Mouse (Mus musculus): ENCODE data around the gene Tgif1. TPM values are rescaled to one million over a fixed set of nuclear protein-coding genes. Genes with fewer than 3 reads are reported as not detected.

Tgif1 gene
- polyA plus RNA-seq, 1 experiment from 2014 or later = 9.0 TPM

GRCm38 (mm10) chr17:70871676-70872075 is 18.3 kb upstream of the Tgif1 start:
- H3K4me1 ChIP-seq (ENCODE audit: control insufficient read depth, low read depth, low read length) = no peaks in the 10 kb centered on the region; the same call in 1 of the 2 replicates
- 49% methylated on average over 5 of the region's 5 CpGs for whole genome bisulfite sequencing (ENCODE audit: insufficient replicate concordance)

GRCm38 (mm10) chr17:70870581-70870980 is 17.2 kb upstream of the Tgif1 start:
- H3K4me1 ChIP-seq (ENCODE audit: control insufficient read depth, low read depth, low read length) = no peaks in the 10 kb centered on the region; the same call in 1 of the 2 replicates
- H3K9ac ChIP-seq (ENCODE audit: low read depth, low read length) = no peak overlapping the region
- no peak for ATAC-seq (ENCODE audit: low read depth)
- H3K27ac ChIP-seq (ENCODE audit: low read length) = no peak overlapping the region
- H3K36me3 ChIP-seq (ENCODE audit: control insufficient read depth, insufficient read depth) = no peaks in the 10 kb centered on the region
- H3K4me2 ChIP-seq (ENCODE audit: low read depth, low read length) = no peak overlapping the region
- H3K27me3 ChIP-seq (ENCODE audit: control insufficient read depth, insufficient read depth, low read depth, low read length) = no peaks in the 10 kb centered on the region
- 58% methylated on average over 4 of the region's 4 CpGs for WGBS (ENCODE audit: insufficient replicate concordance)
- H3K9me3 ChIP-seq (replicated peaks; ENCODE audit: control insufficient read depth, low read length) = no peaks in the 10 kb centered on the region
- H3K4me3 ChIP-seq (ENCODE audit: low read depth, low read length) = no peak overlapping the region

More at GRCm38 (mm10) chr17:70871676-70872075, 18.3 kb upstream of the Tgif1 start:
- no peak for ATAC-seq (ENCODE audit: low read depth)
- H3K27me3 ChIP-seq (ENCODE audit: control insufficient read depth, insufficient read depth, low read depth, low read length) = no peaks in the 10 kb centered on the region
- H3K4me2 ChIP-seq (ENCODE audit: low read depth, low read length) = no peak overlapping the region
- H3K9ac ChIP-seq (ENCODE audit: low read depth, low read length) = no peak overlapping the region
- H3K9me3 ChIP-seq (replicated peaks; ENCODE audit: control insufficient read depth, low read length) = no peaks in the 10 kb centered on the region
- H3K27ac ChIP-seq (ENCODE audit: low read length) = no peak overlapping the region
- no peak overlapping the region for H3K4me3 ChIP-seq (ENCODE audit: low read depth, low read length)
- H3K36me3 ChIP-seq (ENCODE audit: control insufficient read depth, insufficient read depth) = no peaks in the 10 kb centered on the region

GRCm38 (mm10) chr17:70868577-70869229 is 15.4 kb upstream of the Tgif1 start:
- no peaks in the 10 kb centered on the region for H3K9me3 ChIP-seq (replicated peaks; ENCODE audit: control insufficient read depth, low read length)
- no peak overlapping the region for H3K4me2 ChIP-seq (ENCODE audit: low read depth, low read length)
- no peak overlapping the region for H3K27ac ChIP-seq (ENCODE audit: low read length)
- H3K4me1 ChIP-seq (ENCODE audit: control insufficient read depth, low read depth, low read length) = no peaks in the 10 kb centered on the region; the same call in 1 of the 2 replicates
- H3K4me3 ChIP-seq (ENCODE audit: low read depth, low read length) = no peak overlapping the region
- no peaks in the 10 kb centered on the region for H3K36me3 ChIP-seq (ENCODE audit: control insufficient read depth, insufficient read depth)
- no peaks in the 10 kb centered on the region for H3K27me3 ChIP-seq (ENCODE audit: control insufficient read depth, insufficient read depth, low read depth, low read length)
- WGBS (ENCODE audit: insufficient replicate concordance) = 55% methylated on average over 5 of the region's 5 CpGs
- H3K9ac ChIP-seq (ENCODE audit: low read depth, low read length) = no peak overlapping the region
- no peak for ATAC-seq (ENCODE audit: low read depth)

- no peaks in the 10 kb centered on the region for H3K36me3 ChIP-seq (ENCODE audit: control insufficient read depth, insufficient read depth)
- no peaks in the 10 kb centered on the region for H3K27me3 ChIP-seq (ENCODE audit: control insufficient read depth, insufficient read depth, low read depth, low read length)
- no peak overlapping the region for H3K4me3 ChIP-seq (ENCODE audit: low read depth, low read length)
- 64% methylated on average over 6 of the region's 6 CpGs for WGBS (ENCODE audit: insufficient replicate concordance)
- H3K9ac ChIP-seq (ENCODE audit: low read depth, low read length) = no peak overlapping the region
- no peak overlapping the region for H3K27ac ChIP-seq (ENCODE audit: low read length)
- no peaks in the 10 kb centered on the region for H3K9me3 ChIP-seq (replicated peaks; ENCODE audit: control insufficient read depth, low read length)
- H3K4me2 ChIP-seq (ENCODE audit: low read depth, low read length) = no peak overlapping the region
- no peak for ATAC-seq (ENCODE audit: low read depth)
- H3K4me1 ChIP-seq (ENCODE audit: control insufficient read depth, low read depth, low read length) = no peaks in the 10 kb centered on the region
Measured at GRCm38 (mm10) chr17:70866538-70867114, 13.3 kb upstream of the Tgif1 start.

GRCm38 (mm10) chr17:70866029-70866428 is 12.7 kb upstream of the Tgif1 start:
- Histone ChIP-seq H3K9me3 (replicated peaks; ENCODE audit: control insufficient read depth, low read length) (no peaks in the 10 kb centered on the region), H3K27ac (ENCODE audit: low read length) (no peak overlapping the region), H3K4me3 (ENCODE audit: low read depth, low read length) (no peak overlapping the region), H3K4me2 (ENCODE audit: low read depth, low read length) (no peak overlapping the region), H3K27me3 (ENCODE audit: control insufficient read depth, insufficient read depth, low read depth, low read length) (no peaks in the 10 kb centered on the region), H3K36me3 (ENCODE audit: control insufficient read depth, insufficient read depth) (no peaks in the 10 kb centered on the region), H3K4me1 (ENCODE audit: control insufficient read depth, low read depth, low read length) (no peaks in the 10 kb centered on the region), H3K9ac (ENCODE audit: low read depth, low read length) (no peak overlapping the region)
- no peak for ATAC-seq (ENCODE audit: low read depth)
- 58% methylated on average over 5 of the region's 5 CpGs for WGBS (ENCODE audit: insufficient replicate concordance)

GRCm38 (mm10) chr17:70865060-70865604 is 11.8 kb upstream of the Tgif1 start:
- ATAC-seq (ENCODE audit: low read depth) = no peak
- Histone ChIP-seq H3K27ac (ENCODE audit: low read length) (no peak overlapping the region), H3K4me2 (ENCODE audit: low read depth, low read length) (no peak overlapping the region), H3K4me1 (ENCODE audit: control insufficient read depth, low read depth, low read length) (no peaks in the 10 kb centered on the region), H3K9me3 (replicated peaks; ENCODE audit: control insufficient read depth, low read length) (no peaks in the 10 kb centered on the region), H3K36me3 (ENCODE audit: control insufficient read depth, insufficient read depth) (no peaks in the 10 kb centered on the region), H3K9ac (ENCODE audit: low read depth, low read length) (no peak overlapping the region), H3K4me3 (ENCODE audit: low read depth, low read length) (no peak overlapping the region), H3K27me3 (ENCODE audit: control insufficient read depth, insufficient read depth, low read depth, low read length) (no peaks in the 10 kb centered on the region)
- WGBS (ENCODE audit: insufficient replicate concordance) = 48% methylated on average over 10 of the region's 10 CpGs

GRCm38 (mm10) chr17:70864645-70865044 is 11.3 kb upstream of the Tgif1 start:
- no peak overlapping the region for H3K4me3 ChIP-seq (ENCODE audit: low read depth, low read length)
- no peak for ATAC-seq (ENCODE audit: low read depth)
- no peaks in the 10 kb centered on the region for H3K4me1 ChIP-seq (ENCODE audit: control insufficient read depth, low read depth, low read length)
- H3K9ac ChIP-seq (ENCODE audit: low read depth, low read length) = no peak overlapping the region
- H3K27ac ChIP-seq (ENCODE audit: low read length) = no peak overlapping the region
- H3K4me2 ChIP-seq (ENCODE audit: low read depth, low read length) = no peak overlapping the region
- no peaks in the 10 kb centered on the region for H3K27me3 ChIP-seq (ENCODE audit: control insufficient read depth, insufficient read depth, low read depth, low read length)
- 44% methylated on average over 3 of the region's 3 CpGs for WGBS (ENCODE audit: insufficient replicate concordance)
- H3K36me3 ChIP-seq (ENCODE audit: control insufficient read depth, insufficient read depth) = no peaks in the 10 kb centered on the region
- no peaks in the 10 kb centered on the region for H3K9me3 ChIP-seq (replicated peaks; ENCODE audit: control insufficient read depth, low read length)

GRCm38 (mm10) chr17:70864117-70864516 is 10.8 kb upstream of the Tgif1 start:
- no peak overlapping the region for H3K4me3 ChIP-seq (ENCODE audit: low read depth, low read length)
- H3K27ac ChIP-seq (ENCODE audit: low read length) = no peak overlapping the region
- H3K9me3 ChIP-seq (replicated peaks; ENCODE audit: control insufficient read depth, low read length) = no peaks in the 10 kb centered on the region
- ATAC-seq (ENCODE audit: low read depth) = no peak
- H3K9ac ChIP-seq (ENCODE audit: low read depth, low read length) = no peak overlapping the region
- no peaks in the 10 kb centered on the region for H3K27me3 ChIP-seq (ENCODE audit: control insufficient read depth, insufficient read depth, low read depth, low read length)
- no peaks in the 10 kb centered on the region for H3K36me3 ChIP-seq (ENCODE audit: control insufficient read depth, insufficient read depth)
- H3K4me2 ChIP-seq (ENCODE audit: low read depth, low read length) = no peak overlapping the region
- no peaks in the 10 kb centered on the region for H3K4me1 ChIP-seq (ENCODE audit: control insufficient read depth, low read depth, low read length)
- 75% methylated on average over 8 of the region's 8 CpGs for WGBS (ENCODE audit: insufficient replicate concordance)

- WGBS (ENCODE audit: insufficient replicate concordance) = 56% methylated on average over 4 of the region's 4 CpGs
- H3K27me3 ChIP-seq (ENCODE audit: control insufficient read depth, insufficient read depth, low read depth, low read length) = peaks cover 5% of the 10 kb centered on the region; the same call in 1 of the 2 replicates
- no peak overlapping the region for H3K27ac ChIP-seq (ENCODE audit: low read length)
- no peak for ATAC-seq (ENCODE audit: low read depth)
- H3K36me3 ChIP-seq (ENCODE audit: control insufficient read depth, insufficient read depth) = no peaks in the 10 kb centered on the region
- H3K9ac ChIP-seq (ENCODE audit: low read depth, low read length) = no peak overlapping the region
- no peak overlapping the region for H3K4me2 ChIP-seq (ENCODE audit: low read depth, low read length)
- H3K4me3 ChIP-seq (ENCODE audit: low read depth, low read length) = no peak overlapping the region
- H3K9me3 ChIP-seq (replicated peaks; ENCODE audit: control insufficient read depth, low read length) = no peaks in the 10 kb centered on the region
- H3K4me1 ChIP-seq (ENCODE audit: control insufficient read depth, low read depth, low read length) = peaks cover 2% of the 10 kb centered on the region; the same call in 1 of the 2 replicates
Measured at GRCm38 (mm10) chr17:70858814-70859213, 5.5 kb upstream of the Tgif1 start.
